Mouse (Mus musculus): ENCODE results near the gene Fcmr. TPM values are rescaled to one million over a fixed set of nuclear protein-coding genes. Genes with fewer than 3 reads are reported as not detected.
A peak's percentile ranks its signal among the peaks of the same experiment; 100 is the strongest.

Fcmr gene
- total RNA-seq (2021) = 1 to 10 TPM; 2.2 to 8.5 TPM
- long read RNA-seq, experiment 1 = 0 reads
- long read RNA-seq, experiment 2, partial matches to known transcripts = 0 of 3 reads
- long read RNA-seq, experiment 2, other reads (novel, unspliced or antisense) = 0 of 3 reads

DNA sequence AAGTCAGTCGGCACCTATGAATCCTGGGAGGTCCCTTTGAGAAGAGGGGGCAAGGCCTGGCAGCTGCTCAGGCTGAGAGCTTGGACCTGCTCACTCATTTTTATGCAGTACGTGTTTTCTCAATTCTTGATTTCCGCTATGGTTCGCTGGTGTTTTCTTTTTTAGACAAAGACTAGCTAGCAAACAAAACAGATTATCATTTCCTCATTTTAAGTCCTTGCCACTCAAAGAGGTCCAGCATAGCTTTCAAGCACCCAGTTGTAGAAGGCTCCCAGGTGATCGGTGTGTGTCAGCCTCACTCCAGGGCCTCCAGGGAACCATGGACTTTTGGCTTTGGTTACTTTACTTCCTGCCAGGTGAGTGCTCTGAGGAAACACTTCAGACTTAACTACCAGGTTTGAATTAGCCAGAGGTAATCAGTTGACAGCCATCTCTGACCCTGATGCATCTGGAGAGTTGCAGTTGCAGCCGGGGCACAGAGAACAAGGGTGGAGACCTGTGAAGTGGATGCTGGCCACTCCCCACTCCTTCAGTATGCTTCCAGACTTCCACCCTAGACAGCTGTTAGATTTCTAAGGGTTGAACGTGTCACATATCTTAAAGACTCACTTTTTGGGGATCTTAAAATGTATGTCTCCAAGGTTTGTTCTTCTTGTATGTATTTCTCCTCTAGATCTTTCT lies at the start of gene Fcmr:
TSS of gene Fcmr (plus strand) at position 129 of the 681 bp plus-strand sequence.
- DNase-seq = no peak

DNA sequence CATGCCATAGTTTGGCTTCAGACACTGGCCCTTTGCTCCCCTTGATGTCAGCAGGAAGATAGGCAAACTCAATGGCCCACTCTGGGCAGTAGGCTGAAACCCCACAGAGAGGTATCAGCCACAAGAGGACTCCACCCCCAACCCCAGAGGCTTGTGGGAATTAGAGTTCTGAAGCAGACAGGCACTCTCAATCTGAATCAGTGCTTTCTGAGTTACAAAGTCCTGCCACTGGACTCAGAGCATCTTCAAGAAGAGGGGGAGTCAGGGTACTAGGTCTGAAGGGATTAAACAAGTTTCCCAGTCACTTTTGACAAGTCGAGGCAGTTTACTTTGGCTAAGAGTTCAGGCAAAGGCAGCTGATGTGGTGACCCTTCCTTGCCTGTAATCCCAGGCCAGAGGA lies 45.7 kb upstream of the Fcmr start:
- DNase-seq = no peak

DNA sequence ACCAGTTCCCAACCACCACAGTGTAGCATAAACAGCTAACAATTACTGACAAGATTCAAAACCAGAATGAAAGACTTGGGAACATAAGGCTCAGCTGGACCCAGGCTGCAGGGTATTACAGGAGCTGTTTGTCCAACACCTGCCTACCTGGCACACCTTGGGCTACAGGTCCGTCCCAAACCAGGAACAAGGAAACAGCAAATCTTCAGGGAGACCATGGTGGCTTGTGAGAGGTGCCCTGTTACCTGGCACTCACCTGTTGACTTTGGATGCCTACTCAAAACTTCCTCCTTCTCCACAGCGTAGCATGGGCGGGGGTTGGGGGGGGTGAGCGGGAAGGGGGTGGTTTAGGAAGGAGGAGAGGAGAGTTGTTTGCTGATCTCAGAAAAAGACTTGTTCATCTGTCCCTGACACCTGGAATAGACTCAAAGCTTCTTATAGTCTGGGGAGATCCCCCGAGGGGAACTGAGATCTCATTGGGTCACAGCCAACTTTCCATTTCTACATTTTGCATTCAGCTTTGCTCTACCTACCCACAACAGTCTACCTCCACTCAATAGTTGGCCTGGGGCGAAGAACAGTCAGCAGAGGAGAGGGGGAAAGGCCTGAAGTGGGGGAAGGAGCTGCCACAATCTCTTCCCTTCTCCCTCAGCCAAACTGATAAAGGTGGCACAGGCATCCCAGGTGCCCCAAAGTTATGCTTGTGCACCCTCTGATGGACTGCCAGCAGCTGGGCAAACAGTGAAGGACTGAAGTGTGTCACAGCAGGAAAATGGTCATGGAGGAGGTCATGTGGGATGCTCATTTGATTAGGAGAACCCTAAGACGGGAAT lies 44.9 kb upstream of the Fcmr start:
- peak in 1 of 2 experiments; percentile 9 for DNase-seq

DNA sequence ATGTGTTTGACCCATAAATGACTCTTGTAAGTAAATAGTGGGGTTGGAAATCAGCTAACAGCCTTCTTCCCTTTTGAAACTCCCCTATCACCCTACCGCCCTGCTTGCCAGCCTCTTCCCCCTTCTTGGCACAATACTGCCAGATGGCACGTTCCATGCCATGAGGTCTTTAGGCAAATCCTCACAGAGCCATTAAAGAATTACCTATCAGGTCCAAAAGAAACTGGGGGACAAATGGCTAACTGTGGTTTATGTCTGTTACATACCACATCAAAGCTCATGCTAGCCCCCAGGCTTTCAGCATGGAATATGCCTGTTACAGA lies 44.4 kb upstream of the Fcmr start:
- no peak for DNase-seq

DNA sequence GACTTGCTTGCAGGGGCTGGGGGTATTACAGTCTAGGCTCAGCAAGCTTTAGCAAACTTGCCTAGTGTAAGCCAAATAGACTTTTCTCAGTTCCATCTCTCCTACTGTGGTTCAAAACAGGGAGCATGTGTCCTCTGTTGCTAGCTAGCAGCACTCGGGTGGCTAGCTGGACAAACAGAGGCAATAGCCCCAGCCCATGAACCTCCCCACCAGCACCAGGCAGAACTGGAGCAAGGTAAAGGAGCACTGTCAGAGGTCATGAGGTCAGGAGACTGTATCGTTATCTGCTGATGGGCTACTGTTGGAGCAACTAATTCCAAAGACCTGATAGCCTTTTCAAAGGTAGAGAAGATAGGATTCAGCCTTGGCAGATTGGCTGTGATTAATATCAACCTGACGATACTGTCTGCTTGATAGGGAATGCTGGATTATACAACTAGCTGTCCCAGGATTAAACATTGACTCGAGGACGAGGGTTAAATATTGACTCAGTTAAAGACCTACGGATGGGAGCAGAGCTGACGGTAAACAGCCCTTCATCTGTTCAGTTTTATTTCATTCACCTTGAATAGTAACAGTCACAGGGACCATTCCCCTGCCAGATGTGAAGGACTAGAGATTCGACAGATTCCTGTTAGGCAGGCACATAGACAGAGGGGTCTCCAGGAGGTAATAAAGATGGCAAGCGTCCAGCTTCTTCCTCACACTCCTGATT lies 43.4 kb upstream of the Fcmr start:
- DNase-seq = no peak

DNA sequence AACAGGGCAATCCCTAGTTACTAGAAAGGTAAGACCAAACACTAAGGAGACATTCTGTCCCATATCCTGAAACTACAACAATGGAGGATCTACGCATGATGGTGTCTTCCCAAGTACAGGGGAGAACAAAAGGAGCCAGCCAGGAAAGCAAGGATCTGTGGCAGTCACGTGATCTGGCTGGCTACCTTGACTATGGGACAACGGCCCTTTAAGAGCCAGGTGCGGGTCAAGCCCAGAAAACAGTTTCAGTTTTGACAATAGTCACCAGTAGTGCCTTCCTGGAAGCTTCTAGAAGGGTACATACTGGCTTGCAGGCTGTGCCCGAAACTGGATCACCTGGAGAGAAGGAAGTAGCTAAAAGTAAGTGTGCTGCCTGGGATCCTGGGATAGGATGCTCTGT lies 39.0 kb upstream of the Fcmr start, which contains the start of gene Pigr:
TSS of gene Pigr (plus strand) at position 237 of the 400 bp plus-strand sequence.
- DNase-seq = no peak

DNA sequence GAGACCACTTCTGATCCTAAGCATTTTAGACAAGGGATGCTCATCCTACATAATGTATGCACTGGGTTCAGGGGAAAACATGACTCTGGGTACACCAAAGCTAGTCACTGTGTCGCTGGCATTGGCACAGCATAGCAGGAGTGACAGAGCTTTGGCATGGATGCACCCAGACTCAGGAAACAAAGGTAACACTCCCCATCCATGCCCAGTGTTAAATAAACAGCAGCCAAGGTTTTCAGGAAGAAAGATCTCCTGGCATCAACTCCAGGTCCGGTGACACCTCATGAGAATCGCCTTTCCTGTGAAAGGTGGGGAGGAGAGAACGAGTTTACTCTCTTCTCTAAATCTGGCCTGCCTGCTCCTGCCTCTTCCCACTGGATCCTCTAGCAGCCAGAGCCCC lies 36.8 kb upstream of the Fcmr start:
- DNase-seq = no peak

DNA sequence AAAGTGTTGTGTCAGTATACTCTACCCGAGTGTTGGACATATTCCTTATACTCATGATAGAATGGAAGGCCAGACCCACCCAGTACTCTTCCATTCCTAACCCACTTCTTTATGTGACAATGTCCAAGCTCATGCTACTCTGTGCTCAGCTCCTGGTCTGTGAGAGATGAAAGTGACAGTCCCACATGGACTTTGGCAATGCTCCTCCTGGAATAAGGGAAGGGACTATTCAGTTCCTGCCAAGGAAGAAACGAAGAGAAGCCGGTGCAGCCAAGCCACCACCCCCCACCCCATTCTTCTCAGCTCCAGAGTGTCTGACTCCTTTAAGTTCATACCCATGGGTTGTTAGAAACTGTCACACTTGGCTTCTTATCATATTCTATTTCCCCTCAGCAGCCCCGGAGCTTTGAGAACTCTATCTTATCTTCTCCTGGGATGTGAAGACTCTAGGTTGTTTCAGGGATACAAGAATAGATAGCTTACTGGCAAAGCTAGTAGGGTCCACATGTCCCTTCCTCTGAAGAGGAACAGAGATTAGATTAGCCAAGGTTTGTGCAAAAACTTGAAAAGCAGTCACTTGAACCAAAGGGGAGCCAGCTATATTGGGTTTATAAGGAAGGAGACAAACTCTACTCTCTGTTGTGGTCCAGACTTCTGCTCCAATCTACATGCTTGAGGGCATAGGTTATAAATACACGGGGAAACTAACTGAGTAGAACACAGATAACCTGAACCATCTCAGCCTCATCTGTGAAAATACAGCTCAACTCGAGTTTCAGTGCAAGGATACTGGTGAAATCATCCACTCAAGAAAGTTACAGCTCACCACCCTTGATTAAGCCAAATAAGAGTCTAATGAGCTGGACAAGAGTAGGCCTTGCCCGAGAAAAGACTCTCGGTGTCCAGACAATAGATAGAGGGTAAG lies 35.3 kb upstream of the Fcmr start:
- no peak for DNase-seq

DNA sequence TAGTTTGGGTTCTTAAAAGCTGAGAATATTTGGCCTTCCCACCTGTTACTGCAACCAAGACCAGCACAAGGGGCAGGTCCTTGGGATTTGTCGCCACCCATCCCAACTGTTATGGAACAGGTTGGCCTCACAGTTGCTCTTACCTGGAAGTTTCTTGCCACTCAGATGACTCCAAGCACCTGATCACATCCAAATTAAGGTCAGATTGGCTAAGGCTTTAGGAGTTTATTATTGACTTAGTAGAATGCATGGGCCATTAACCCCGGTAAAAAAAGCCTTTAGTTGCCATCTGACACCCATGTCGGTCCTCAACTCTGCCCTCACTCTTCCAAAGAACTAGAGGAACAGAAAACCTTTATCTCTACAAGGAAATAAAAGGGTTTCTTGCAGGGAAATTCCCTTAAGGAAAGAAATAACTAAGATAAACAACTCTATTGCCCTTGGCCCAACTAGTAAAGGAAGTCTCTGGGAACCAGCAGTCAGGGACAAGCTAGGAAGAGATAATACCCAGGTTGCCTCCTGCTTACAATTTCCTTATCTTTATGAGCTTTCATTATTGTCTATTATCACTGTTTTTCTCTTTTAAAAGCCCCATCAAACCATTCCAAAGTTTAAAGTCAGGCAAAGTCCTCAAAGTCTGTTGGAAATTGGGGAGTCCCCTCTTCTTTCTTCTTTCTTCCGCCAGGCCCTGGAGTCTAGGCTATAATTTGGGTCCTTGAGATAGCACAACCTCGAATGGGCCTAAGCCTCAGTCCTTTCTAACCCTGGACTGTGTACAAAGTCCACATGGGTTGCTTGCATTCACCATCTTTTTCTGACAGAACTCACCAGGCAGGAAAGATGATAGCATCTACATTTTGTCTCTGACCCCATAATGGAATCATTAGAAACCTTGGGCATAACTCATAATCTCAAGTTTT lies 33.0 kb upstream of the Fcmr start:
- DNase-seq = no peak

DNA sequence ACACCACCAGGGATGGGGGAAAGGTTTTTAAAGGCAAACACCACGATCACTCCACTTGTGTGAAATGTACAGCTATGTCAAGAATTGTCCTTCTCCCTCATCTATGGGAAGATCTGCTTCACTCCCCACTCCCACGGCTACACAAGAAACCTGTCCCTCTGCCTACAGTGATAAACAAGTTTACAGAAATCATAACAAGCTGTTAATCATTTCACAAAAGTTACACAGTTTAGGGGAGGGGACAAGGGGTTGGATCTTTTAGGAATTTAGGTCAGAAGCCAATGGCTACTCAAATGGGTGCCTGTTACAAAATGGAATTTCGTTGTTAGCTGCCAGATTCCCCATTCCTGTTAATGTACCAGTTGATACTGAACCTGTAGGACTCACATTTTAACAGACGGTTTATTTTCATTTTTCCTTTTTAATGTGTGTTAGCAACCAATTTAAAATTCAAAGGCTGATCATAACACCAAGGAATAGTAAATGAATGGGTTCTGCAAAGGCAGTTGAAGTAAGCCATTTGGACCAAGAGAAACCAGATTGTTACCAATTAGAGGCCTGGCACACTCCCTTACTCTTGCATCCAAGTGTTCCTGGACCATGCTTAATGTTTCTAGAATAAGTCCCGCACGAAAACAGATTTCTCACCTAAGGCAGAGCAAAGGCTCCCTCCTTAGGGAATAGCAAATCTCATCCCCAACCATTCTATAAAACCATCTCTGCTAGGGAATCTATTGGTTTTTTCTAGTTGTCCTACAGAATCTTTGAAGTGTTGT lies 30.1 kb upstream of the Fcmr start:
- no peak for DNase-seq

DNA sequence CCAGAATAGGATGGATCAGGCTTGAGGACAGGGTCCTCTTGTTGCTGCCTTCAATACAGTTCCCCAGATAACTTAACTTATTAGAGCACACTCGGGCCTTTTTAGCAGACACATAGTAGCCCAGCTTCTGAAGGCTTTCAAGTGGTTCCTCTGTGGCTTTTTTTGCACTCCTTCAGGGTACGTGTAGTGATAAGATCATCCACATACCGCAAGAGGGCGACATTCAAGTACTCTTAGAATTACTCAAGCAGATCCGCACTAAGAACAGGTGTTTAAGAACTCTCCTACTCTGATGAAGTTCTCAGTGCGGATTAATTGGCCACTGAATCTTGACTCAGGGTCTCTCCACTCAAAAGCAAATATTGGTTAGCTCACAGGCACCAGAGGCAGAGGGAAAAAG lies 27.2 kb upstream of the Fcmr start:
- peak in 1 of 2 experiments; percentile 5 for DNase-seq

DNA sequence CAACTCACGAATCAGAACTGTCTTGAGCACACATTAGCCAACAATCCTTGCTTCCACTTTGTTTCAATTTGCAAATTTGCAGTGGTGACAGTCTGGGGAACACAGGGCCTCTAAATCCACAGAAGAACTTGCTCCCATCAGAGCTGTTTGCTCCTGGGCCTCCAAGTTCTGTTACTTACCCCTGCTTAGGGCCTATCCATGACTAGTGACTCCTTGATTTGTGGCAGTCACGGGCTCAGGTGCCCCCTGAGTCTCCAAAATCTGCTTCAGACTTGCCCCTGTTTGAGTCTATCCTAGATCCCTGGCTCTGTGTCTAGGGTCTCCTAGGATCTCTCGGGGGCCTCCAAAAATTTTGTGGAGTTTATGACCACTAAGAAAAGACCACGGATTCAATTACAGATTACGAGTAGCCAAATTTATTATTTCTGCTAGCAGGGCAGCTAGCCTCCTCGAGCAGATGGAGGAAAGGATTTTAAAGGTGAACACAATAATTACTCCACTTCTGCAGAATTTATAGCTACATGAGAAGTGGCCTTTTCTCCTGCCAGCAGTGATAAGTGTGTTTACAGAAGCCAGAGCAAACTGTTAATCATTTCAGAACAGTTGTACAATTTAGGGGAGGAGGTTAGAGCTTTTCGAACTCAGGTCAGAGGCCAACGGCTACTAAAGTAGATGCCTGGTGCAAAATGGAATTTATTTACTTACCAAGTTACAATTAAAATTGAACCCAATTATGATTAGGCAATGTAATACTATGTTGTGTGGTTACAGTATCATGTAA lies 24.7 kb upstream of the Fcmr start:
- no peak for DNase-seq

DNA sequence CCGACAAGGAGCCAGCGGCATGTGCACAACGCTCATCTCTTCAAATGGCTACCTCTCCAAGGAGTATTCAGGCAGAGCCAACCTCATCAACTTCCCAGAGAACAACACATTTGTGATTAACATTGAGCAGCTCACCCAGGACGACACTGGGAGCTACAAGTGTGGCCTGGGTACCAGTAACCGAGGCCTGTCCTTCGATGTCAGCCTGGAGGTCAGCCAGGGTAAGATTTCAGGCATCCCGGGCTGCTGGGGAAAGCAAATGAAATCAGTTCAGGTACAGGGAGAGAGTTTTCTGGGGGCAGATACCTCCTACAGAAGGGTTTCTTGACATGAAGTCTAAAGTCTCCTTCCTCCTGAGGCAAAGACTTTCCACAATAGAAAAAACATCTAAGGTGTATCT lies 23.8 kb upstream of the Fcmr start:
- DNase-seq = no peak

DNA sequence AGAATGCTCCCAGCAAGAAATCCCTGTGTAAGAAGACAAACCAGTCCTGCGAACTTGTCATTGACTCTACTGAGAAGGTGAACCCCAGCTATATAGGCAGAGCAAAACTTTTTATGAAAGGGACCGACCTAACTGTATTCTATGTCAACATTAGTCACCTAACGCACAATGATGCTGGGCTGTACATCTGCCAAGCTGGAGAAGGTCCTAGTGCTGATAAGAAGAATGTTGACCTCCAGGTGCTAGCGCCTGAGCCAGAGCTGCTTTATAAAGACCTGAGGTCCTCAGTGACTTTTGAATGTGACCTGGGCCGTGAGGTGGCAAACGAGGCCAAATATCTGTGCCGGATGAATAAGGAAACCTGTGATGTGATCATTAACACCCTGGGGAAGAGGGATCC lies 21.0 kb upstream of the Fcmr start:
- no peak for DNase-seq

DNA sequence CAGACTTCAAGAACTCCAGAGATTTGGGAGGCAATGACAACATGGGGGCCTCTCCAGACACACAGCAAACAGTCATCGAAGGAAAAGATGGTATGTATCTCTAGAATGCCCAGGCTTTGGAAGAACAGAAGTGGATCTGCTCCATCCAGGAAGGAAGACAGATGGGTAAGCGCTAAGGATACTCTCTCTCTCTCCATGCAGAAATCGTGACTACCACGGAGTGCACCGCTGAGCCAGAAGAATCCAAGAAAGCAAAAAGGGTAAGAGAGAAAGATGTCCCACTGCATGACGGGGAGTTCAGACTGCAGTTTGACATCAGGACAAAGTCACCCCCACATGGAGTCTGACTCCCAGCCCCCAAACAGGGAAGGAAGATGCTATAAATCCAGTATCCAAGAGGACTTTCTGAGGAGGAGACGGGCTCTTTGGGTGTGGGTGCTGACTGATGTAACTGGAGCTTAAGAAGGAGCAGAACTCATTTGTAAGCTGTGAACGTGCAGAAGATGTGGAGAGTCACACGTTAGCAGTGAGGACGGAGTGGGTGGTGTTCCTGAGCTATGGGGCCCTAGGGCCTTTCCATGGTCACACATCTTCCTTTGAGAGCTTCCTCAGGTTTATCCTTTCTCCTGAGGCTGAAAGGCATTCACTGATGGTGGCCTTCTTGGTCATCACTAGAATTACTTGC lies 15.8 kb upstream of the Fcmr start:
- DNase-seq = no peak

DNA sequence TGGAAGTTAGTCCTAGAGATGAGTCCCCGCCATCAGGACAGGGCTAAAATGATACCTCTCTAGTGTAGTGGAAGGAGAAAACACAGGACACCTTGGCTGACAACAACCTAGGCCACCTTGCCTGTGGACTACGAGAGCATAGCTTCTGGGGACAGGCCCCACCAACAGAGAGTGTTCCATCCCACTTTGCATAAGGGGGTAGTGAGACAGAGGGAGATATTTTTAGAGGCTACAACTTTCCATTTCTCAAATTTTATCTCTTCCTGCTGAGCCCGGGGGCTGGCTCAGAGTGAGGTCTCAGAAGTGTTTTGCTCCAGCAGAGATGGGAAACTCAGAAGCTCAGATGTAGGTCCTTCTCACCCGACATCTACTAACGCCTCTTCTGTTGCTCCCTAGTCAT lies 15.1 kb upstream of the Fcmr start:
- no peak for DNase-seq

DNA sequence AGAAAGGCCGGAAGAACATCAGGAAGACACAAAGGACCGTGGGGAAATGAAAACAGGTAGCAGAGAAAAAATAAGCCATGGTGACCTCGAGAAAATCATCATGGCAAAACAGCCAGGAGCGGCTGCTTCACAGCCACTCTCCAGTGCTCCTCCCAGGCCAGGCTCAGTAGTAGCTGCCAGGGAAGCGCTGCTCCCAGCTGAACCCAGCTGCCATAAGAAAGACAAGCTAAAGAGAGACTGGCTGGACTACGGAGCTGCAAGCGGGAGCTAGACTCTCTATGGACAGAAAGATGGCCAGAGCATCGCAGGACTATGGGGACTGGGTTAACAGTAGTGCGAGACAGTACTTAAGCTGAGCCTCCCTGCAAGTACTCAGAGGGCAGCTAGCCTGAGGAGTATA lies 10.7 kb upstream of the Fcmr start:
- DNase-seq = no peak

DNA sequence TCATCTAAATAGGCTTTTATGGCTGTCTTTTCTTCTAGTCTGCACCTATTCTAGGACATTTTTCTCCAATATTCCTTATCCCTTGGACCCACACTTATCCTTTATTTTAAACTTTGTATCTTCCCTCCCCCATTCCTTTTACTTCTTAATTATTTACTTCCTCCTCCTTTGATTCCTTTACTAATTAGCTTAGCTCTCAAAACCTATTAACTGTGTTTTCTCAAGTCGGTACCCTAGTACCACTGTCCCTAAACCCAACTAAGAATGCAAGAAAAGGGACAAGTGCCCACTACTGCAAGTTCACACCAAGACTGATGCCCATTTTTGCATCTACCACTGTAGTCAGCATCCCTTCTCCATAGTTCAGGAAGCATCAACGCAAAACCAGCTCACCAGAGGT lies 9.7 kb upstream of the Fcmr start:
- DNase-seq = no peak

DNA sequence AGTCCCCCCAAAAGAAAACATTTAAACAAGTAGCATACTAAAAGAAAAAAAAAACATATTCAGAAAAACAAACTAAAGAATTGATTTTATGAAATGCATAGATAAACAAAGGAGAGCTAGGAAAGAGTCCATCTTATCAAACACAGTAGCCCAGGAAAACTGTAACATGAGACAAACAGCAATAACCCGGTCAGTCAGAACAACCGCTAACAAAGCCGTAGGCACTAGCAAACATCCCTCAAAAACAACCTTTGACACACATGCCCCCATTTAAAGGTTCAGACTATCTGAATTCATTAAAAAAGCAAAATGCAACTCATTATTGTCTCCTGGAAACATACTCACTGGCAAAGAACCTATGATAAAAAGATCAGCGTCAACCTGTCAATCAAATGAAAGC lies 8.0 kb upstream of the Fcmr start:
- no peak for DNase-seq

All from heart, adult 18-20 months (tissue).